Mouse (Mus musculus): ENCODE results near the gene Kifc1. TPM values are rescaled to one million over a fixed set of nuclear protein-coding genes. Genes with fewer than 3 reads are reported as not detected.

Kifc1 gene
- 1 to 10 TPM; 3.9 to 7.1 TPM for total RNA-seq (2021)

DNA sequence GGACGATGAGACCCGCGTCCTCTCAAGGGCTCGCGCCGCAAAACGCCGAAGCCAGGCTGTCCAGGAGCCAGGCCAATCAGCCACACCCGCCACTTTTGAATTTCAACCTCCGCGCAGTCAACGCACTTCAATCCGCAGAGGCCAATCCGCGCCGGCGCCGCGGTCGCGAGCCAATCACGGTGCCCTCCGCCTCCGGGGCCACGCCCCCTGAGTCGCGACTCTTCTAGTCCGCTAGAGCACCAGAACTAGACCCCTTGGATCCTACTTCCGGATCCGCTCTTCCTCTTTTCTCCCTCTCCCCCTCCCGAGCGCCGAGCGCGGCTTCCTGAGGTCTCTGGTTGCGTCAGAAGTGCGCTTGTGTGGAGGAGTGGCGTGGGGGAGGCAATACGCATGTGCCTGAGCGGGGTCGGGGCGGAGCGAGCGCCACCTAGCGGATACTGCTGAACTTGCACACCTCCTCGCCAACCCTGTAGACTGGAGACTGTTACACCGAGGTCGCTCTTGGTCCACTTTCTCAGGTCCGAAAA is at the start of gene Kifc1:
Kifc1 (minus strand) TSS at position 129 of the 527 bp plus-strand sequence.
- peak; percentile 99 to 100 for DNase-seq (ENCODE audit: extremely low spot score in 1 of 2, low spot score in 2 of 2)
- intact Hi-C loops (cut with DNase I), result no loop called here

DNA sequence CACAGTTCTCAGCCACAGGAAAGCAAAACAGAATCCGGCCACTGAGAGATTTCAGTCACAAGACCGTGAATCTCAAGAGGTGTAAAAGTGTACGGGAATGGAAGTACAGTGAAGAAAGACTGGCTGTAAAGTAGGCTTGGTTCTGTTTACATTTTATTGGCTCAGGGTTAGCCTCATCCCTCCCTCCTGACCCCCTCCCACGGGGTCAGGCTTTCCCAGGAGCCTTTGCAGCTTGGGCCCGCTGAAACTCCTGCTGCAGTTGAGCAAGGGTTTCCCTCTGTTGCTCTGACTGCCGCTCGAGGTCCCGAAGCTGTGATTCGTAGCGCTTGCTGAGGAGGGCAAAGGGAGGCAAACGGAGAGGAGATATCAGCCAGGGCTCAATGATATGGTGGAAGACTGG is 48.3 kb upstream of the Kifc1 start:
- peak in 1 of 2 experiments; percentile 37 for DNase-seq (ENCODE audit: extremely low spot score in 1 of 2, low spot score in 2 of 2)
- intact Hi-C loops (cut with DNase I), result no loop called here

DNA sequence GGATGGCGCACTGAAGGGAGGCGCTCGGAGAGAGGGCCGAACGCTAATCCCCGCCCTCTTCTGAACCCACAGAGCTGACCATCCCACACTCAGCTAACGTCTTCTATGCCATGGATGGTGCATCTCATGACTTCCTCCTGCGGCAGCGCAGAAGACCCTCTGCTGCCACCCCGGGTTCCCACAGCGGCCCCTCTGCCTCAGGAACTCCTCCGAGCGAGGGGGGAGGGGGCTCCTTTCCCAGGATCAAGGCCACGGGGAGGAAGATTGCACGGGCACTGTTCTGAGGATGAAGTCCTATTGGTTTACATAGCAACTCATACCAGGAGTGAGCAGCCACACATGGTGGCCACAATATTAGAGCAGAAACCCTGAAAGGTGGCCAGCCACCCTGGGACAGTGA is 46.5 kb upstream of the Kifc1 start:
- DNase-seq (ENCODE audit: extremely low spot score in 1 of 2, low spot score in 2 of 2), result peak in 1 of 2 experiments; percentile 36
- intact Hi-C loops (cut with DNase I), result no loop called here

DNA sequence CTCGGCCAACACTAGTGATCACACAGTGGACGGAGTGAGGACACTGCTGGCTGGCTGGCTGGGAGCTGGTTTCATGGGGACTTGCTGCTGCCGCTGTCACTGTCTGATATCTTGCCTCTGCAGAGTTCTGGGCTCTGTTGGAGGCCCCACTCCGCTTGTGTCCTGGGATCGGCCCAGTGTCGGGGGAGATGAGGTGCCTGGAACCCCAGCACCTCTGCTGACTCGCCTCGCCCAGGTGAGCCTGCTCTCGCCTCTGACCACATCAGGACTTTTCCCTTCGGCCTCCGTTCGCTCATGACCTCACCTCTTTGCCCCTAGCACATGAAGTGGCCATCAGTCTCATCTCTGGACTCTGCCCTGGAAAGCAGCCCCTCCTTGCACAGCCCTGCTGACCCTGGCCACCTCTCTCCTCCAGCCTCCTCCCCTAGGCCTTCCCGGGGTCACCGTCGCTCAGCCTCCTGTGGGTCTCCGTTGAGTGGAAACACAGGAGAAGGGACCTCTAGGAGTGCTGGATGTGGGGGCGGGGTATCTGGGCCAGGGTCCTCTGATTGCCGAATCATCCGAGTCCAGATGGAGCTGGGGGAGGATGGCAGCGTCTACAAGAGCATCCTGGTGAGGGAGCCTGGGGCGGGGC is 45.1 kb upstream of the Kifc1 start:
- intact Hi-C loops (cut with DNase I), result no loop called here
- peak in 1 of 2 experiments; percentile 50 for DNase-seq (ENCODE audit: extremely low spot score in 1 of 2, low spot score in 2 of 2)

DNA sequence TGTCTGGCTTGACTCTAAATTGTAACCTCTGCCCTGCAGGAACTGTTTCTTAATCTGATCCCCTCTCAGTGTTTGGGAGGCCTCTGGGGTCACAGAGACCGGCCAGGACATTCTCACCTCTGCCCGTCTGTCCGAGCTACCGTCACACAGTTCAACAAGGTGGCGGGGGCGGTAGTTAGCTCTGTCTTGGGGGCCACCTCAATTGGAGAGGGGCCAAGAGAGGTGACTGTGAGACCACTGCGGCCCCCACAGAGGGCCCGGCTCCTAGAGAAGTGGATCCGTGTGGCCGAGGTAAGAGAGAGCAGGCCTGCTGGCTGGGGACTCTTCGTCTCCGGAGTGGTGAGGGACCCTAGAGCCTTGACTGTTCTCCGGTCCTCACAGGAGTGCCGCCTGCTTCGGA is 42.5 kb upstream of the Kifc1 start:
- DNase-seq (ENCODE audit: extremely low spot score in 1 of 2, low spot score in 2 of 2), result peak in 1 of 2 experiments; percentile 32
- intact Hi-C loops (cut with DNase I), result no loop called here

DNA sequence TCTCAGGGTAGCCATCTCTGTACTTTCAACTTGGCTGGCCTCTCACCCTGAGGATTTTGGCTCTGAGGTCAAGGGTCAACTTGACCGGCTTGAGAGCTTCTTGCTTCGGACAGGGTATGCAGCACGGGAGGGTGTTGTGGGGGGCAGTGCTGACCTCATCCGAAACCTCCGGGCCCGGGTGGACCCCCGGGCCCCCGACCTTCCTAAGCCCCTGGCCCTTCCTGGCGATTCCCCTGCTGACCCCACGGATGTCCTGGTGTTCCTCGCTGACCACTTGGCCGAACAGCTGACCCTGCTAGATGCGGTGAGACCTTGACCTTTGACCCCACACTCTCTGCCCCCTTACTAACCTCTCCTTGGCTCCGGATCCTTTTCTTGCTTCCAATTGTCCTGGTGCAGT is 42.0 kb upstream of the Kifc1 start:
- intact Hi-C loops (cut with DNase I), result no loop called here
- DNase-seq (ENCODE audit: extremely low spot score in 1 of 2, low spot score in 2 of 2), result peak in 1 of 2 experiments; percentile 37

DNA sequence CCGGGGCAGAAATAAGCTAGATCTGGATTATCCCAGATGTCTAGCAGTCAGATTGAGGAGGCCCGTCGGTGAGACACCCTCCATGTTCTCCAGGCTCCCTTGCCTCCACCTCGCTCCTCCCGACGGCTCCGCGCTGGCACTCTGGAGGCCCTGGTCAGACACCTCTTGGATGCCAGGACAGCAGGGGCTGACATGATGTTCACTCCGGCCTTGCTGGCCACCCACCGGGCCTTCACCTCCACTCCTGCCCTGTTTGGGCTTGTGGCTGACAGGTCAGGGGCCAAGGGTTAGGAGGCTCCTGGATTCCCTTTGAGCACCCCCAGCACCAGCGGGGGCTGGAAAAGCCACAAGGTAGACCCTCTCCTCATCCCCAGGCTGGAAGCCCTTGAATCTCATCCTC is 41.5 kb upstream of the Kifc1 start:
- no peak for DNase-seq (ENCODE audit: extremely low spot score in 1 of 2, low spot score in 2 of 2)
- intact Hi-C loops (cut with DNase I), result no loop called here

DNA sequence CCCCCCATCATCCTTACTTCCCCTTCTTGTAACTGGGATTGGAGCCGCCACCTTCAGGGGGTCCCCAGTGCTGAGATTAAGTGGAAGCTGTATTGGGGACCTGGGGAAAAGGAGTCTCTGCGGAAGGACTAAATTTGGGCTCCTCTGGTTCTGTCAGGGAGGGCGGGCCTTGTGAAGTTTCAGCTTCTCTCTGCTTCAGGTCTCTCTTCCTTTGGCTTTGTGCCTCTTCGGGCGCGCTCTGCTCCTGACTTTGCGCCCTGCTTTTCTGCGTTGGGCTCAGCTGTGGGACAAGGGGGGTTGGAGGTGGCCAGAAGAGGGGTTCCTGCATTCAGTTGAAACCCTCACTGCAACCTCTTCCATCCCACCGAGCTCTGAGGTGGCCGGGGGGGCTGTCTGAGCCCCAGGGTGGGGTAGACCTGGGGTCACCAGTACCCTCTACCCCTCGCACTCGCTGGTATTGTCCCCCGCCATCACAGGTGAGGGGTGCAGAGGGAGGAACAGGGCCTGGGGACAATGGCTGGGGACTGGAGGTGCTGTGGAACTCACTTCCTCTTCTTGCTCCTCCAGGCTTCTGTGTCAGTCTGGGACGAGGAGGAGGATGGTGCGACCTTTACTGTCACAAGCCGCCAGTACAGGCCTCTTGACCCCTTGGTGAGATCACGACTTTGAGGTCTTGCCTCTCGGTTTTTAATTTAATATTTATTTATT is 40.9 kb upstream of the Kifc1 start:
- peak in 1 of 2 experiments; percentile 43 for DNase-seq (ENCODE audit: extremely low spot score in 1 of 2, low spot score in 2 of 2)
- intact Hi-C loops (cut with DNase I), result no loop called here

DNA sequence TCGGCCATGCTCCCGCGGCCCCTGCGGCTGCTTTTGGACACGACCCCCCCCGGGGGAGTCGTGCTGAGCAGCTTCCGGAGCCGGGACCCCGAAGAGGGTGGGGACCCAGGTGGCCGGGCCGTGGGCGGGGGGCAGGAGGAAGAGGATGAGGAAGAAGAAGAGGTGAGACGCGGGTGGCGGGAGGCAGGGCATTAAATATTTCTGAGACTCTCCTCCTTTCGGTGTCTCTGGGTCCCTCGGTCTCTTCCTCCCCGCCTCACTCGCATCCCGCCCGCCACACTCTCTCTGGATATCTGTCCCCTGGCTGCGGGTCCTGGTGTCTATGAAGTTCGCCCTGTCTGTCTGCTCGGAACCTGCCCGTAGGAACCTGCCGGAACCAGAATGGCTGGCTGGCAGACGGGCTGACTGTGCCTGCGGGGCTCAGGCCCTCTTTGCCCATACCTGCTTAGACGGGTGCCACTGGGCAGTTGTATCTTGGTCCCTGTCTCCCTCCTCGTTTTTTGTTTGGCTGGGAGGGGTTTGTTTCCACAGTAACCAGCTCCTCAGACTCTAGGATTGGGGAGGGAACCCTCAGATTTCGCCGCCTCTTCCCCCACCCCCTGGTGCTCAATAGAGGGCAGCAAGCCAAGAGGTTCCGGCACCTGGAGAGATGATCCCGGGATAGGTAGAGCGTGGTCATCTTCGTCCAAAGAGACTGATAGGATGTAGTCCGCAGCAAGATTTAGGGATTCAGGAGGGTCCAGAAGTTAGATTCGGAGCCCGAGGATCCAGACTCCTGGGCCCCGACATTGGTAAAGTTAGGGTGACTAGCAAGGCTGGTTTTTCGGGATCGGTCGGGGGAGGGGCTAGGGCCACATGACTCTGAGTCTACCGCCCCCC is 40.1 kb upstream of the Kifc1 start:
- peak in 1 of 2 experiments; percentile 77 for DNase-seq (ENCODE audit: extremely low spot score in 1 of 2, low spot score in 2 of 2)
- intact Hi-C loops (cut with DNase I), result no loop called here

DNA sequence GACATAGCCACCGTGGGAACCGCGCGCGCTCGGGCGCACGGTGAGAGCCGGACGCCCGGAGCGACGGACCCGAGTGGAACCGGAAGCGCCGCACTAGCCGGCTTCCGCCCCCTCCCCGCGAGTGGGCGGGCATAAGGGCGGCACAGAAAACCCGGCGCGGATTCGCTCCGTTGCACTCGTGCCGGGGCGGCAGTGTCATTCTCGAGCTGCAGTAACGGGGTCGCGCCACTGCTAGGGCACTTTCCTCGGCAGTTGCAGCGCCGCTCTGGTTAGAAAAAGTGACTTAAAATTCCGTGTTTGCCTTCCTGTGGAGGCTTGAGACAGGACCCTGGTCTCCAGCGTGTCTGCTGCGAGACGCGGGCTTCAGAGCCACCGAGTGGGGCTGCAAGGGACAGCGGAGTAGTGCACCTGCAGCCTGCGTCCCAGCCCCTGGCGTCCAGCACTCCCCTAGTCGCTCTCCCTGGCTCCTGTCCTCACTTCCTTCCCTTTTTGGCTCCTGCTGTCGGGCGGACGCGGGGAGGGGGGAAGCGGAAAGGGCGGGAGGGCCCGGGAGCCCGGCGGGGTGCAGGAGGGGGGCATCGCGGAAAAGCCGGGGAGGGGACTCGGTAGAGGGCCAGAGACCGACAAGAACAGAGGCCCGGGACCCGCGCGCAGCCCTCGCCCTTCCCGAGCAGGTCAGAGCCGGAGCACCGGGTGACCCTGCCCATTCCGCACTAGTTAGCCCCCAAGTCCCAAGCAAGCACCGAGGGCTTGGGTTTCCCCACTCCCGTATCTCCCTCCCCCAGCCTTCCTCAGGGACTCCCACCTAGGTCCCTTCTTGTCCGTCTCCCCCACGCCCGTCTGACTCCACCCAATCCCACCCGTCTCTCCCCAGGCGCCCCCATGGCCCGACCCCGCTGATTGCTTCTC is 39.2 kb upstream of the Kifc1 start, which contains the start of gene Rgl2:
Rgl2 (plus strand) TSS at position 173 of the 909 bp plus-strand sequence.
- DNase-seq (ENCODE audit: extremely low spot score in 1 of 2, low spot score in 2 of 2), result peak; percentile 90 to 97
- intact Hi-C loops (cut with DNase I), result no loop called here

DNA sequence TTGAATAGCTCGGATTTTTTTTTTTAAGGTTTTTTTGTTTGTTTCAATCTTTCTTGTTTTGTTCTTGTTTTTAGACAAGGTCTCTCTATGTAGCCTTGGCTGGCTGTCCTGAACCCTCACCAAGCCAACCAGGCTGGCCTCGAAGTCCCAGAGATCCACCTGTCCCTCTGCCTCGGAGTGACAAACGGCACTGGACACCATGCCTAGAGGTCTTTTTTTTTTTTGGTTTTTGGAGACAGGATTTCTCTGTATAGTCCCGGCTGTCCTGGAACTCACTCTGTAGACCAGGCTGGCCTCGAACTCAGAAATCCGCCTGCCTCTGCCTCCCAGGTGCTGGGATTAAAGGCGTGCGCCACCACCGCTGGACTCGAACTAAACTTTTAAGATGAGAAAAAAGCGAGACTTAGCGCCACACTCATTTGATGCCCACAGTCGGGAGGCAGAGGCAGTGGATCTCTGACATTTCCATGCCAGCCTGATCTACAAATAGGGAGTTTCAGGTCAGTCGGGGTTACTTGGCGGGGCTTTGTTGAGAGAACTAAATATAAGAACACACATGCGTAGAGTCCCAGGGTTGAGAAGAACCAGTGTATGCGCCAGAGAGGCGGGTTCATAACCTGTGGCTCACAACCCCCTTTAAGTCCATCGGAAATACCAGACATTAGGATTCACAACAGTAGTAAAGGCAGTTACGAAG is 37.9 kb upstream of the Kifc1 start:
- no peak for DNase-seq (ENCODE audit: extremely low spot score in 1 of 2, low spot score in 2 of 2)
- intact Hi-C loops (cut with DNase I), result no loop called here

DNA sequence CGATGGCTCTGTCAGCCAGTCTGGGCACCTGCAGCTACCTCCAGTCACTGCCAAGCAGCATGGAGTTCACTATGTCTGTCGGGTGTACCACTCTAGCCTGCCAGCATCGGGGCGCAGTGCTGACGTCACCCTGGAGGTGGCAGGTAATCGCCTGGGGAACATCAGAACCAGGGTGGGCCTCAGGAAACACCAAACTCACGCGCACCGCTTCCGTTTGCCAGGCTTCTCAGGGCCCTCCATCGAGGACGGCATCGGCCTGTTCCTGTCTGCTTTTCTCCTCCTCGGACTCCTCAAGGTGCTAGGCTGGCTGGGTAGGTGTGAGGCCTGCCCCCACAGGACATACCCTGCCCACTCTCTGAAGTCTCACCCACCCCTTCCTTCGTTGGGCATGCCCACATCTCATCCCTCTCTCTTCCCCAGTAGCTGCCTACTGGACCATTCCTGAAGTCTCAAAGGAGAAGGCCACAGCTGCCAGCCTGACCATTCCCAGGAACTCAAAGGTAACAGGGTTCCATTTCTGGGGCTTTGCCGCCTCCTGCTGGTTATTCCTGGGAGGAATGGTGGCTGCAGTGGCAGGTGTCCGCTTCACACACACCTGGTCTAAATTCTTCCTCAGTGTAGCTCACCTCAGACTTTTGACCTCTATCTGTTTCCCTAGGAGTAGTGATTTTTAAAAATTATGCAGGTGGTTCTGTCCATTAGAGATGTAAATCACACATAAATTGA is 35.9 kb upstream of the Kifc1 start:
- peak in 1 of 2 experiments; percentile 37 for DNase-seq (ENCODE audit: extremely low spot score in 1 of 2, low spot score in 2 of 2)
- intact Hi-C loops (cut with DNase I), result no loop called here

DNA sequence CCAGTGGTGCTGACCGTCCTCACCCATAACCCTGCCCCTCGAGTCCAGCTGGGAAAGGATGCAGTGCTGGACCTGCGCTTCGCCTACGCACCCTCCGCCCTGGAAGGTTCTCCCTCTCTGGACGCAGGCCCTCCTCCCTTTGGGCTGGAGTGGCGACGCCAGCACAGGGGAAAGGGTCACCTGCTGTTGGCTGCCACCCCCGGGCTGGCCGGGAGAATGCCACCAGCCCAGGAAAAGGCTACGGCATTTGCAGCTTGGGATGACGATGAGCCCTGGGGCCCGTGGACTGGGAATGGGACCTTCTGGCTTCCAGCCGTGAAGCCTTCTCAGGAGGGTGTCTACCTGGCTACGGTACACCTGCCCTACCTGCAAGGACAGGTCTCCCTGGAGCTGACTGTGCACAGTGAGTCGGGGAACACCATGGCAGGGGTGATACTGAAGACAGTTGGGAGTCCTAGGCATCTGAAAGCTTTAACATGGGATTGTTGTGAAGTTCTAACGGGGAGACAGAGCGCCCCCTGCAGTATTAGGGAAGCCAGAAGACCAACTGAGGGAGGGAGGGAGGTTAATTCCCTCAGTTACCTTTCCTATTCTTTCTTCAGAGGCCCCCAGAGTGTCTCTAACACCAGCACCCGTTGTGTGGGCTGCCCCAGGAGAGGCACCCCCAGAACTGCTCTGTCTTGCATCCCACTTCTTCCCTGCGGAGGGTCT is 35.1 kb upstream of the Kifc1 start:
- DNase-seq (ENCODE audit: extremely low spot score in 1 of 2, low spot score in 2 of 2), result peak in 1 of 2 experiments; percentile 50
- intact Hi-C loops (cut with DNase I), result no loop called here

DNA sequence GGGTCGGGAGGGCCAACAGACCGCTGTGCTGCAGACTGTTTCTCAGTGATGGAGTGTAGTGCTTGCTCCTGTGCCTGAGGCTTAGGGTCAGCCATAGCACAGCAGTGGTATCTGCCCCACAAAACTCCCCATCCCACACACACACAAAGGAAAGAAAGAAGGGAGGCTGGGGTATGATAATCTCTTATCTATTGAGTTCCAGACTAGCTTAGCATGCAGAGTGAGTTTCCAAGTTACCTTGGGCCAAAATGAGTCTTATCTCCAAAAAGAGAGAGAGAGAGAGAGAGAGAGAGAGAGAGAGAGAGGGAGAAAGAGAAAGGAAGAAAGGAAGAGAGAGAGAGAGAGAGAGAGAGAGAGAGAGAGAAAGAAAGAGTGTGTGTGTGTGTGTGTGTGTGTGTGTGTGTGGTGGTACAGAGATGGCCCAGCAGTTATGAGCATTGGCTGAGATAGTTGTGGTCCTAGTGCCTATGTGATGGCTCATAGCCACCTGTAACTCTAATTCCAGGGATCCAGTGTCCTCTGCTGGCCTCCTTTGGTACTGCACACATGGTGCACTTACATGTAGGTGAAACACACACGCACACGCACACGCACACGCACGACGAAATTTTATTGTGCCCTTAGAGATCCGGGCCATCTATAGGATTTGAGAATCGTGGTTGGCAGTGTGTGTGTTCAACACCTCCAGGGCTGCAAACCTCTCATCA is 34.3 kb upstream of the Kifc1 start:
- DNase-seq (ENCODE audit: extremely low spot score in 1 of 2, low spot score in 2 of 2), result peak in 1 of 2 experiments; percentile 58
- intact Hi-C loops (cut with DNase I), result no loop called here

DNA sequence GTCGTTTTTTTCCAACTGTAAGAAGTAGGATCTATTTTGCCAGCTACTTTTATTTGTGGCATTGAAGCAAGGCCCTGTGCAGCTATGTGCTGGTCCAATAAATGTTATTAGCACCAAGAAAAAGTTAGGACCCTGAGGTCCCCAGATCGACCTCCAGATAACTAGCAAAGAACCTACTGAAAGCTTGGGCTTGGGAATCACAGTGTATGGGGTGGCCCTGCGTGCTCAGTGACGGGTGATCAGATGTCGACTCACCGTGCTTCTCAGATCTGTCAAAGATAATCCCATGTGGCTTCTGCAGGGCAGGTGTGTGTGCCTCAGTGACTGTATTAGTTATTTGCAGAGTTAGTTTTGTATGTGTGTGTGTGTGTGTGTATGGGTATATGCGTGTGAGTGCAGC is 30.9 kb upstream of the Kifc1 start:
- intact Hi-C loops (cut with DNase I), result no loop called here
- no peak for DNase-seq (ENCODE audit: extremely low spot score in 1 of 2, low spot score in 2 of 2)
